Mouse (Mus musculus) olfactory bulb, adult 2 months (tissue): ENCODE data around the gene Rreb1.

Source experiments
- CTCF ChIP-seq: fragments of 200-500 bp; IDR thresholded peaks from 2 replicates; pipeline ENCODE4 v1.5.1; 2012; ENCODE audit warnings: low read depth, mild to moderate bottlenecking, low read length, moderate library complexity; ENCODE audit not compliant: insufficient read depth
- POLR2A ChIP-seq: fragments of 200-500 bp; IDR thresholded peaks from 2 replicates; pipeline ENCODE4 v1.6.1; 2012; ENCODE audit warnings: mild to moderate bottlenecking, low read depth, low read length, moderate library complexity; ENCODE audit not compliant: insufficient read depth

DNA sequence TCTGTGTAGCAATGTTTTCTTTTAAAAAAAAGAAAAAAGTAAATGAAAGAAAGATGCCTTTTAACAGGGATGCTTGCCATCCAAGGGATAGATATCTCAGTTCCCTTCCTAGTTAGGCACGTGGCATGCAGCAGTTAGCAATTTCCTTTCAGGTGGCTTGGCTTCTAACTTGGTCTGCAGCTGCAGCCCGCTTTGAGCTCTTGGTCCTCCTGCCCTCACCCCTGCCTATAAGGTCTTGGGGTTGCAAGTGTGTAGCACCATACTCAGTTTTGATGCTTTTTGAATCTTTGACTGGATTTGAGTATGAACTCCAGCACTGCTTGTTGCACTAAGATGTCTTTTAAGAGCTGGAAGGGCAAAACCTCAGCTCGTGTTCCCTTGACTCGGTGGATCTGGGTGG lies 144.9 kb downstream of the Rreb1 start:
- TF ChIP-seq POLR2A, result no peak
- TF ChIP-seq CTCF, result no peak
